Mouse (Mus musculus) G1E (cell line): Measurements from ENCODE around the gene Tacc2.

Experiments
- CTCF ChIP-seq: IDR thresholded peaks from 2 replicates; pipeline ENCODE4 v1.5.1; 2012; ENCODE audit warnings: low read depth, low read length, inconsistent platforms, mixed read lengths
- GATA2 ChIP-seq: IDR thresholded peaks from 2 replicates; pipeline ENCODE4 v1.6.1; 2012; ENCODE audit warnings: low read depth, low read length, inconsistent platforms, borderline replicate concordance

GRCm38 (mm10) chr7:130782501-130783050 is 205.3 kb downstream of the Tacc2 start:
- TF ChIP-seq GATA2 (no peak), CTCF (no peak)
